Mouse (Mus musculus) forebrain, embryonic 10.5 days (tissue): Measurements from ENCODE around the gene Ralgapb. TPM values are rescaled to one million over a fixed set of nuclear protein-coding genes. Genes with fewer than 3 reads are reported as not detected.

Experiments used
- DNase-seq: peaks from one replicate; pipeline ENCODE4 v3.0.0-alpha.2; 2017; ENCODE audit warnings: low spot score; ENCODE audit errors: extremely low spot score
- H3K27ac ChIP-seq: fragments of 300-500 bp; sonication (generic); 2 replicates; pipeline ENCODE4 v1.5.1; 2016; ENCODE audit warnings: mild to moderate bottlenecking
- H3K27me3 ChIP-seq: fragments of 300-500 bp; sonication (generic); 2 replicates; pipeline ENCODE4 v1.6.1; 2016; ENCODE audit warnings: mild to moderate bottlenecking; ENCODE audit not compliant: poor library complexity, severe bottlenecking
- H3K36me3 ChIP-seq: fragments of 300-500 bp; sonication (generic); replicated peaks from 2 replicates; pipeline ENCODE4 v1.6.1; 2016; ENCODE audit warnings: mild to moderate bottlenecking, moderate library complexity
- H3K4me1 ChIP-seq: fragments of 300-500 bp; sonication (generic); 2 replicates; pipeline ENCODE4 v1.6.1; 2016
- H3K4me3 ChIP-seq: fragments of 300-500 bp; sonication (generic); 2 replicates; pipeline ENCODE4 v1.5.1; 2016; ENCODE audit warnings: mild to moderate bottlenecking, moderate library complexity
- H3K9me3 ChIP-seq: fragments of 300-500 bp; sonication (generic); 2 replicates; pipeline ENCODE4 v1.6.1; 2016; ENCODE audit warnings: mild to moderate bottlenecking, moderate library complexity
- WGBS: fragments of 180-500 bp; shearing (Covaris S2); methylation state at CpG from one replicate; pipeline ENCODE4 v1.1.7; 2016; 5-methylcytosine and 5-hydroxymethylcytosine counted together
- polyA plus RNA-seq: library from polyadenylated mRNA; unstranded; fragments of >200 nt; fragmentation: Nextera tagmentation; extraction: Ambion mirVana; gene quantifications from 2 replicates; pipeline ENCODE4 v1.2.1, GENCODE M21; 2016

The Ralgapb gene
- polyA plus RNA-seq, 1 experiment from 2014 or later, result 13.6 TPM

DNA sequence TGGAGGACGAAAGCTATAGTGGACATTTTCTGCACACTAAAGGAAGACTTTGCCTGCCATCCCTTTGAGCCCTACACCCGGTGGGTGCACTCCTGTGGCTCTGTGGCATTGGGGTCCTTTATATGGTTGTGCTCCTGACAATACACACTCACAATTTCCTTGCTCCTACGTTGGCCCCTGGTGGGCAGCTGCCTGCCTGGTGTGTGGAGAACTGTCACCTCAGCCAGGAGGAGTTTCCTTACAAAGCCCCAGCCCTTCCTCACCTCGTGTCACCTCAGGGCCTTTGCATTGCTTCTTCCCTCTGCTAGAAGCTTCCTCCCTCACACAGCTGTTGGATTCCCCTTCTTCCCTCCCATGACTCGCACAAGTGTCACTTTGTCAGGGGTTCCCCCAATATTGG lies 96.8 kb downstream of the Ralgapb start:
- H3K4me3 ChIP-seq, result no peak overlapping the region
- no peaks in the 10 kb centered on the region for H3K9me3 ChIP-seq
- no peaks in the 10 kb centered on the region for H3K27me3 ChIP-seq
- 81% methylated on average over 5 of the region's 5 CpGs for WGBS
- DNase-seq, result no peak
- no peak overlapping the region for H3K27ac ChIP-seq
- no peaks in the 10 kb centered on the region for H3K36me3 ChIP-seq
- peaks cover 7% of the 10 kb centered on the region; the same call in 1 of the 2 replicates for H3K4me1 ChIP-seq

DNA sequence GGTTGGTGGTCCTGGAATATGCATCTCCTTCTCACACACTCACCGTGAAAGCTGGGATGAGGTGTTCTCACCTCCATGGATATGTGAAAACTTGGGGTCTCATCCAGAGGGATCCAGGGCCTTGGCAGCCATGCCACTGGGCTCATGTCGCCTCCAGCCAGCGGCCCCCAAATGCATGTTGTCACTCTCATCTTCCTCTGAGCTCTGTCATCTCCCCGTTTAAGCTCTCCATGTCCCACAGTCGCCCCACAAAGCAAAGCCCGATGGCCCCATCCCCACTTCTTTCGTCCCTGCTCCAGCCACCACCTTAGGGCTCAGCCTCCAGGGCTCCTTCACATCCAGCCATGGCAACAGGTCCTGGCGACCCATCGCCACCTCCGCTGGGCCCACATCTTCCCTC lies 97.4 kb downstream of the Ralgapb start:
- Histone ChIP-seq H3K4me3 (no peak overlapping the region), H3K27ac (no peak overlapping the region), H3K4me1 (peaks cover 7% of the 10 kb centered on the region; the same call in 1 of the 2 replicates), H3K36me3 (no peaks in the 10 kb centered on the region), H3K9me3 (no peaks in the 10 kb centered on the region), H3K27me3 (no peaks in the 10 kb centered on the region)
- WGBS, result 91% methylated on average over 10 of the region's 10 CpGs
- no peak for DNase-seq

- DNase-seq, result no peak
- WGBS, result 92% methylated on average over 6 of the region's 6 CpGs
Observed at GRCm38 (mm10) chr2:158510665-158511064, 101.0 kb downstream of the Ralgapb start.

GRCm38 (mm10) chr2:158512528-158512927 lies 102.9 kb downstream of the Ralgapb start, which contains the start of gene Arhgap40:
Gene Arhgap40, plus strand, starts transcription at chr2:158512796.
- DNase-seq, result no peak
- Histone ChIP-seq H3K4me3 (no peak within 1 kb of the TSS), H3K27me3 (no peaks in the 10 kb centered on the region), H3K9me3 (no peaks in the 10 kb centered on the region), H3K4me1 (peaks cover 15% of the 10 kb centered on the region; the same call in 1 of the 2 replicates), H3K27ac (no peak within 1 kb of the TSS), H3K36me3 (no peaks in the 10 kb centered on the region)
- WGBS, result 89% methylated on average over 10 of the region's 10 CpGs

More at GRCm38 (mm10) chr2:158510665-158511064, 101.0 kb downstream of the Ralgapb start:
- Histone ChIP-seq H3K4me3 (no peak overlapping the region), H3K27ac (no peak overlapping the region), H3K4me1 (peaks cover 15% of the 10 kb centered on the region; the same call in 1 of the 2 replicates), H3K27me3 (no peaks in the 10 kb centered on the region), H3K9me3 (no peaks in the 10 kb centered on the region), H3K36me3 (no peaks in the 10 kb centered on the region)

DNA sequence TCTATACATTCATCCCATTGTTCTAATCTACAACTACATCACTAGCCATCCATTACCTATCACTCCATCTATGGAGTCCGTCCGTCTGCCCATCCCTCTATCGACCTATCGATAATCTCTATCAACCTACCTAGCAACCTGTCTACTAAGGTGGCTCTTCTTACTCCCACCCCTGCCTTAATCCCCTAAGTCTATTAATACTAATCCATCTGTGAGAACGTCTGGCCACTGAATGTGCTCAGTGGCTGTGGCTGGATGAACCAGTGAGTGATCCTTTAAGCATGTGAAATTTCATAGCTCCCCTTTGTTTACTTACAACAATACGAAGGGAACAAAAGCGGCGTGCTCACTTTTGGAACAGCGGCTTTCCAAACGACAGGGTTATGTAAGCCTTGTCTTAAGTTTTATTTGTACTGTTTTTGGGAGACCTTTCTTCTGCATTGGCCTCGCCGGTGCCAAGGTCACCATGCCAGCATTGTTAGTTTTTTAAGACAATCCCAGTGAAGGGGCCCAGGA lies 104.2 kb downstream of the Ralgapb start:
- no peak overlapping the region for H3K27ac ChIP-seq
- peaks cover 15% of the 10 kb centered on the region; the same call in 1 of the 2 replicates for H3K4me1 ChIP-seq
- H3K36me3 ChIP-seq, result no peaks in the 10 kb centered on the region
- H3K9me3 ChIP-seq, result no peaks in the 10 kb centered on the region
- H3K4me3 ChIP-seq, result no peak overlapping the region
- DNase-seq, result no peak
- no peaks in the 10 kb centered on the region for H3K27me3 ChIP-seq
- WGBS, result 80% methylated on average over 12 of the region's 12 CpGs

GRCm38 (mm10) chr2:158518583-158518982 lies 108.9 kb downstream of the Ralgapb start:
- Histone ChIP-seq H3K36me3 (no peaks in the 10 kb centered on the region), H3K9me3 (no peaks in the 10 kb centered on the region), H3K4me3 (no peak overlapping the region), H3K27ac (no peak overlapping the region), H3K27me3 (no peaks in the 10 kb centered on the region), H3K4me1 (peaks cover 8% of the 10 kb centered on the region; the same call in 1 of the 2 replicates)
- no peak for DNase-seq
- WGBS, result 85% methylated on average over 6 of the region's 6 CpGs

DNA sequence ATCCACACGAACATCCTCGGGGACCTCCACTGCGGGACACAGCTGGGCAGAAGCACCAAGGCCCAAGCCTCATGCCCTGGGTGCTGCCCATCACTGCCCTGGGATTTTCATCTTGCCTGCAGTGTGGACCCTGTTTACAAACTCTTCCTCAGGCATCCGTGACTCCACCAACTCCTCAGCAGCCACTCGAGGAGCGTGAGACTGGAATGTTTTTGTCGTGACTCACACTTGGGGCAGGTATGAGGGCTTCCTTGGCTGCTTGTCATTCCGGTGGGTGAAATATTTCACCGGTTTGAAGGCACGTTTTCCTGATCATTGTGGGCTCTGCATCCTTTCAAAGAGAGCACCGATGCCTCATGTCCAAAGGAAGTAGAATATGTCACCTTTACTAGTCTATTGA lies 109.4 kb downstream of the Ralgapb start:
- peaks cover 3% of the 10 kb centered on the region; the same call in 1 of the 2 replicates for H3K4me1 ChIP-seq
- WGBS, result 86% methylated on average over 11 of the region's 11 CpGs
- H3K4me3 ChIP-seq, result no peak overlapping the region
- no peaks in the 10 kb centered on the region for H3K9me3 ChIP-seq
- H3K27ac ChIP-seq, result no peak overlapping the region
- no peaks in the 10 kb centered on the region for H3K36me3 ChIP-seq
- H3K27me3 ChIP-seq, result no peaks in the 10 kb centered on the region
- DNase-seq, result no peak

DNA sequence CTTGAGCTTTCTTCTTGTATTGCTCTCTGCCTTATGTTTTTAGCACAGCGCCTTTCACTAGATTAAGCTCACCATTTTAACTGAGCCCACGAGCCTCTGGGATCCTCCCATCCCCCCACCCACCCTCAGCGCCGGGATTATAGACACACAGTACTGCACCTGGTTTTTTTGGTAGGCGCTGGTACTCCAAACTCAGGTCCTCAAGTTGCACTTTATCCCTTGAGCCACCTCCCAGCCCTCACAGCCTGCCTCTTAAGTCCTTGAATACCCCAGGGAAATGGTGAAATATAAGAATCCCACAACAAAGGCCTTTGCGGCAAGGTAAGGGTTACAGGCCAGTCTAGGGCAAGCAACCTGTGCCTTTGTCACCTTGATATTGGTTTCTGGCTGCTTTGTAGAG lies 110.2 kb downstream of the Ralgapb start:
- H3K4me1 ChIP-seq, result no peaks in the 10 kb centered on the region
- no peak overlapping the region for H3K4me3 ChIP-seq
- no peaks in the 10 kb centered on the region for H3K36me3 ChIP-seq
- WGBS, result 81% methylated on average over 6 of the region's 6 CpGs
- H3K9me3 ChIP-seq, result no peaks in the 10 kb centered on the region
- DNase-seq, result no peak
- no peak overlapping the region for H3K27ac ChIP-seq
- no peaks in the 10 kb centered on the region for H3K27me3 ChIP-seq

- no peak for DNase-seq
- H3K27ac ChIP-seq, result no peak overlapping the region
- H3K4me1 ChIP-seq, result no peaks in the 10 kb centered on the region
- H3K4me3 ChIP-seq, result no peak overlapping the region
- H3K36me3 ChIP-seq, result no peaks in the 10 kb centered on the region
- H3K9me3 ChIP-seq, result no peaks in the 10 kb centered on the region
- 85% methylated on average over 8 of the region's 8 CpGs for WGBS
- H3K27me3 ChIP-seq, result no peaks in the 10 kb centered on the region
Observed at GRCm38 (mm10) chr2:158523060-158523459, 113.4 kb downstream of the Ralgapb start.

- no peaks in the 10 kb centered on the region for H3K4me1 ChIP-seq
- DNase-seq, result no peak
- H3K4me3 ChIP-seq, result no peak overlapping the region
Observed at GRCm38 (mm10) chr2:158524129-158524860, 114.6 kb downstream of the Ralgapb start.

GRCm38 (mm10) chr2:158534090-158534489 lies 124.4 kb downstream of the Ralgapb start:
- DNase-seq, result peak; percentile 53
- Histone ChIP-seq H3K27ac (no peak overlapping the region), H3K4me1 (no peaks in the 10 kb centered on the region), H3K4me3 (no peak overlapping the region), H3K36me3 (no peaks in the 10 kb centered on the region), H3K27me3 (peaks cover 7% of the 10 kb centered on the region; the same call in 1 of the 2 replicates), H3K9me3 (no peaks in the 10 kb centered on the region)
- WGBS, result 9% methylated on average over 4 of the region's 4 CpGs

More at GRCm38 (mm10) chr2:158524129-158524860, 114.6 kb downstream of the Ralgapb start:
- WGBS, result 89% methylated on average over 16 of the region's 16 CpGs
- Histone ChIP-seq H3K27me3 (no peaks in the 10 kb centered on the region), H3K27ac (no peak overlapping the region), H3K9me3 (no peaks in the 10 kb centered on the region), H3K36me3 (no peaks in the 10 kb centered on the region)

DNA sequence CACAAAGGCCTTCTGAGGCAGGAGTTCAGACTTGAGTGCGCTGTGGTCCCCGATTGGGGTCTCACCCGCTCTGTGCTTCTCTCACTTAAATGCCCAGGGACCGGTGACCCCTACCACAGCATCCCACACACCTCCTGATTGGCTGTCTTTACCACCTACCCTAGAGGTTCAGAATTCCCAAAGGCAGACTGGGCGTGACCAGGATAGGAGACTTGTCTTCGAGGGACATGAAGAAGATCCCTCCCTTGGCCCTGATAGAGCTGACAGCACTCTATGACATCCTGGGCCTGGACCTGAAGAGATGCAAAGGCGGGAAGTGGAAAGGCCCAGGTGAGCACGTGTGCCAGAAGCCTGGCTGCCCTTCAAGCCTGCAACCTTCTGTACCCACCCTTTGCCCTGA lies 124.9 kb downstream of the Ralgapb start:
- Histone ChIP-seq H3K36me3 (no peaks in the 10 kb centered on the region), H3K4me3 (no peak overlapping the region), H3K4me1 (peaks cover 4% of the 10 kb centered on the region), H3K27me3 (peaks cover 9% of the 10 kb centered on the region; the same call in 1 of the 2 replicates), H3K9me3 (no peaks in the 10 kb centered on the region), H3K27ac (no peak overlapping the region)
- 72% methylated on average over 8 of the region's 8 CpGs for WGBS
- no peak for DNase-seq
